Mouse (Mus musculus) liver, postnatal 0 days (tissue): Measurements from ENCODE around the gene Lat2. TPM values are rescaled to one million over a fixed set of nuclear protein-coding genes. Genes with fewer than 3 reads are reported as not detected.

Experiments
- ATAC-seq: fragments of 200-750 bp; cut with Nextera tagmentation; 2 replicates; pipeline ENCODE4 v1.8.0; 2017; ENCODE audit warnings: mild to moderate bottlenecking, moderate library complexity
- DNase-seq: peaks from one replicate; pipeline ENCODE4 v3.0.0-alpha.2; 2016
- H3K27ac ChIP-seq: fragments of 300-500 bp; sonication (generic); 2 replicates; pipeline ENCODE4 v1.5.1; 2014; ENCODE audit warnings: antibody characterized with exemption, moderate library complexity, mild to moderate bottlenecking, low read depth
- H3K27me3 ChIP-seq: fragments of 300-500 bp; sonication (generic); 2 replicates; pipeline ENCODE4 v1.6.1; 2014; ENCODE audit warnings: low read length, control low read depth, mixed read lengths; ENCODE audit not compliant: insufficient read depth
- H3K36me3 ChIP-seq: fragments of 300-500 bp; sonication (generic); replicated peaks from 2 replicates; pipeline ENCODE4 v1.6.1; 2014; ENCODE audit warnings: mild to moderate bottlenecking, control low read depth, low read length, moderate library complexity, mixed read lengths; ENCODE audit not compliant: insufficient read depth
- H3K4me1 ChIP-seq: fragments of 300-500 bp; sonication (generic); 2 replicates; pipeline ENCODE4 v1.6.1; 2014; ENCODE audit warnings: antibody characterized with exemption, mild to moderate bottlenecking, control low read depth; ENCODE audit not compliant: insufficient read depth
- H3K4me2 ChIP-seq: fragments of 300-500 bp; sonication (generic); 2 replicates; pipeline ENCODE4 v1.6.1; 2014; ENCODE audit warnings: low read depth, mild to moderate bottlenecking, low read length, moderate library complexity, mixed read lengths
- H3K4me3 ChIP-seq: fragments of 300-500 bp; sonication (generic); 2 replicates; pipeline ENCODE4 v1.5.1; 2014; ENCODE audit warnings: low read depth, low read length
- H3K9ac ChIP-seq: fragments of 300-500 bp; sonication (generic); replicated peaks from 2 replicates; pipeline ENCODE4 v1.6.1; 2014; ENCODE audit warnings: mild to moderate bottlenecking, moderate library complexity
- H3K9me3 ChIP-seq: fragments of 300-500 bp; sonication (generic); 2 replicates; pipeline ENCODE4 v1.6.1; 2016; ENCODE audit warnings: mild to moderate bottlenecking, control low read depth, low read length, mixed read lengths
- CTCF ChIP-seq: sonication (generic); IDR thresholded peaks from 2 replicates; pipeline ENCODE4 v1.5.1; 2016; ENCODE audit warnings: antibody characterized with exemption, low read depth
- EP300 ChIP-seq: IDR thresholded peaks from 2 replicates; pipeline ENCODE4 v1.6.1; 2016; ENCODE audit warnings: antibody characterized with exemption, low read depth, mild to moderate bottlenecking
- WGBS: fragments of 180-500 bp; shearing (Covaris S2); extraction: QIAGEN DNeasy Blood & Tissue Kit; methylation state at CpG from one replicate; pipeline ENCODE4 v1.1.7; 2014; ENCODE audit not compliant: insufficient replicate concordance; 5-methylcytosine and 5-hydroxymethylcytosine counted together
- polyA plus RNA-seq: library from polyadenylated mRNA; unstranded; fragments of >200 nt; fragmentation: Nextera tagmentation; extraction: Ambion mirVana; gene quantifications from 2 replicates; pipeline ENCODE4 v1.2.1, GENCODE M21; 2015

Gene Lat2
- polyA plus RNA-seq, 1 experiment from 2014 or later: 2.4 TPM

DNA sequence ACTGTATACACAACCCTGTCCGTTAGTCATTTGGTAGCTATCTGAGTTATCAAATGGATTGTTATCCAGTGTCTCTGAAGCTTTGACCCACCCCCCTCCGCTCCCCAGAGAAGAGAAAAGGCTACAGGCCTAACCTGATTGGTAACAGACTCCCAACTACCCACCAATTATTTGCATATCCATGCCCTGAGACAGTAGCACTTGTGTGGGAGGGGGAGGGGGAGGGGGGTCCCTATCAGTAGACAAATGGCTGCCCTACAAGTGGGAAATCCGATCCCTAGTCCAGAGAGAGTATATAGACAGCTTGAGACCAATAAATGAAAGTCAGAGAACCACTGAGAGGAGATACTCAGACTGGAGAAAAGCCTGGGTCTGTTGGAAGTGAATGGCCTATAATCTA, 46.8 kb downstream of the Lat2 start:
- H3K9ac ChIP-seq: no peak overlapping the region; the same call in 1 of the 2 replicates

DNA sequence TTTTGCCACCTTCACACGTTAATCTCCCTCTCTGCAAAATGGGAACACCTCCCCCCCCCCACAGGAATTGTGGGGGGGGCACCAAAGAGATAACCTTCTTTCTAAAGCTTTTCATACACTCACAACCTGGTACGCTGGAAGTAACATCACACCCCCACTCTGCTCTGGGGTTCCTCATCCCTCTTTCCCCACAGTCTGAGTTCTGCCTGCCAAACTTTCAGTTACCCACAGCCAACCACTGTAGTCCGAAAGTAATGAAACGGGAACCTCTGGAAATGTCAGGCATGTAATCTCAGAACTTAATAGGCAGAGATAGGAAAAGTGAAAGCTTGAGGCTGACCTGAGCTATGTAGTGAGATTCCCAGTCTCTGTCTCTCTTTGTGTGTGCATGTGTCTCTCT, 47.4 kb downstream of the Lat2 start:
- Histone ChIP-seq H3K4me2 (no peak overlapping the region), H3K9ac (no peak overlapping the region), H3K4me1 (peaks cover 6% of the 10 kb centered on the region), H3K27me3 (no peaks in the 10 kb centered on the region), H3K9me3 (no peaks in the 10 kb centered on the region), H3K27ac (no peak overlapping the region), H3K4me3 (no peak overlapping the region), H3K36me3 (no peaks in the 10 kb centered on the region)
- no peak for ATAC-seq
- no peak for DNase-seq
- TF ChIP-seq CTCF (no peak), EP300 (no peak)
- 71% methylated on average over 4 of the region's 4 CpGs for WGBS

More for the DNA sequence above, 46.8 kb downstream of the Lat2 start:
- WGBS: 84% methylated on average over 3 of the region's 3 CpGs
- Histone ChIP-seq H3K4me3 (no peak overlapping the region), H3K9me3 (no peaks in the 10 kb centered on the region), H3K27me3 (no peaks in the 10 kb centered on the region), H3K4me1 (peaks cover 12% of the 10 kb centered on the region), H3K4me2 (no peak overlapping the region), H3K36me3 (no peaks in the 10 kb centered on the region), H3K27ac (no peak overlapping the region)
- ATAC-seq (no peak), DNase-seq (no peak)
- TF ChIP-seq CTCF: no peak
- TF ChIP-seq EP300: no peak

DNA sequence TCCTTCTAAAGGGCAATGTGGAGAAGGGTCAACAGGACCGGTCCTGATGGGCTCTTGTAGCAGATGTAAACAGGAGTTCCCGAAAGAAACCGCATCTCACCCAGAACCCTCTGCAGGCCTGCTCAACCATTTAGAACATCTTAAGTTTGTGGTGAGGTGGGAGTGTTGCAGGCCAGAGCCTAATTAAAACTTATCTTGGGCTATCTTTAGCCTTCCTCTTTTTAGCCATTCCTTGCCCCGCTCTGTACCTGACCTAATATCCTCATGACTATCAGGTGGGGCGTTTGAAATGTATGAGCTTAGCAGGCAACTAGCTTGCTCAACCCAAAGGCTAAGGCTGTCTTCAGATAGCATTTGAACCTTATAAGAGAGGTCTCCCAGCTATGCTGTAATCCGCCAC, 49.1 kb downstream of the Lat2 start:
- WGBS: 74% methylated on average over 6 of the region's 6 CpGs
- ATAC-seq (no peak), DNase-seq (no peak)

DNA sequence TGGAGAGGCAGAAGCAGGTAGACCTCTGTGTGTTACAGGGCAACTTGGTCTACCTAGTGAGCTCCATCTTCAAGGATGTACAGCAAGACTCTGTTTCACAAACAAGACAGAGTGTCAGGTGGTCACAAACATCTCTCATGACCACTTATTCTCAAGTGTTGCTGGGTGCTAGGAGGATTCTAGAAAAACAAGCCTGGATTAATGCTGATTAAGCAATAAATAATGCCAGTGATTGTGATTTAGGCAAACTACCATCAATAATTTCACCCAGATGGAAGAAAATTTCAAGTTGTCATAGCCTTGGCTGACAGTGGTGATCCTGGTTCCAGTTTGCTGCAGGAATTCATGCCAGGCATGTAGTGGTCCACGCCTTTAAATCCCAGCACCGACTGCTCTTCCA, 50.6 kb downstream of the Lat2 start:
- Histone ChIP-seq H3K9me3 (no peaks in the 10 kb centered on the region), H3K9ac (no peak overlapping the region), H3K27ac (no peak overlapping the region), H3K4me1 (no peaks in the 10 kb centered on the region), H3K36me3 (no peaks in the 10 kb centered on the region), H3K4me3 (no peak overlapping the region), H3K4me2 (no peak overlapping the region), H3K27me3 (no peaks in the 10 kb centered on the region)
- DNase-seq (no peak), ATAC-seq (no peak)
- 88% methylated on average over 2 of the region's 2 CpGs for WGBS
- TF ChIP-seq CTCF (no peak), EP300 (no peak)

More for the DNA sequence above, 49.1 kb downstream of the Lat2 start:
- no peak overlapping the region for H3K9ac ChIP-seq
- H3K27me3 ChIP-seq: no peaks in the 10 kb centered on the region
- H3K4me1 ChIP-seq: no peaks in the 10 kb centered on the region
- H3K27ac ChIP-seq: no peak overlapping the region
- H3K36me3 ChIP-seq: no peaks in the 10 kb centered on the region
- TF ChIP-seq EP300 (no peak), CTCF (no peak)
- H3K4me2 ChIP-seq: no peak overlapping the region
- H3K4me3 ChIP-seq: no peak overlapping the region
- no peaks in the 10 kb centered on the region for H3K9me3 ChIP-seq

DNA sequence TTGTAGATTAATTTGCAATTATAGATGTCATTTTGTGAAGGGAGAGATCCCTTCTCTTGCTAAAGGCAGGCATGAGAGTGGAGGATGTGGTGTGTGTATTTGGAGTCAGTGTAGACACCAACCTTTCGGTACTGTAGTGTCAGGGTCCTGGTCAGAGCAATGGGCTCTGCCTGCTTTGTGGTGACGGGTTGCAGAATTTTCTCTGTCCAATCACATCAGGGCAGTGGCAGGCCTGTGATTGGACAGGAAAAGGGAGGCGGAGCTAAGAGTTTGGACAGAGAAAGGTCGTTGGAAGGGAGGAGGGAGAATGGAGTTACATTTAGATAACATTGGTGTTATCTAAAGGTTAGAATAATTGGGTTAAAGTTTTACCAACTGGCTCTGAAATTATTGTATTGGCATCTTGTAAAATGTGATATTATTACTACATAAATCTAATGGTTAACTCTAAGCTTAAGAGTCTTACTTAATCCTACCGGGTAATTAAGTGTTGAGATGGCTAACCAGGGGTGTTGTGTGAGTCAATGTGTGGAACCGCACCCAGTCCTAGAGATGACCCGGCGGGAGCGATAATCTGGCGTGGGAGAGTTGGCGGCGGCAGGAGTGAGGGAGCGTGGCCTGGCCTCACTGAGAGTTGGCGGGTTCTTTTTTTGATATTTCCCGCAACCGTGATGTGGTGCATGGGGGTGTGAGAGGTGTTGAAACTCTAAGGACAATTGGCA, 54.2 kb downstream of the Lat2 start:
- no peaks in the 10 kb centered on the region for H3K27me3 ChIP-seq
- no peak overlapping the region for H3K27ac ChIP-seq
- WGBS: 77% methylated on average over 16 of the region's 16 CpGs
- no peak overlapping the region for H3K9ac ChIP-seq
- no peak for ATAC-seq
- no peak for DNase-seq
- TF ChIP-seq CTCF (no peak), EP300 (no peak)
- H3K4me2 ChIP-seq: no peak overlapping the region
- no peaks in the 10 kb centered on the region for H3K4me1 ChIP-seq
- no peaks in the 10 kb centered on the region for H3K9me3 ChIP-seq
- no peaks in the 10 kb centered on the region for H3K36me3 ChIP-seq
- no peak overlapping the region for H3K4me3 ChIP-seq

DNA sequence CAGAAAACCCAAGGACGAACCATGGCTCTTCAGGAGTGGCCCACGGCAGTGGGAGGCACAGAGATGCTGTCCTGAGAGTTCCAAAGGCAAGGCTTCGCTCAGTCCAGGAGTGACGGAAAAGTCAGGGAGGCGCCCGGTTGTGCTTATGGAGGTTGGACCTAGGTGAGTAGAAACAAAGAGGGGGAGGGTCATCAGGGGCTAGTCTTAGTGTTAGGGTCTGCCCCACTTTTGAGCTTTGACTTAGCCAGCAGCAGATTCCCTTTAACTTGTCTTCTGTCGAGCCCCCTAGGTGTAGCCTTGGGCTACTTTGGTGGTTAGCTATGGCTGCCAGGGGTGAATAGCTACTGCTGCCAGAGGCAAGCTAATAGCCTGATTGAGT, 54.8 kb downstream of the Lat2 start, which contains the start of gene Syna:
Gene Syna (minus strand): TSS at position 101 of the 379 bp plus-strand sequence.
- Histone ChIP-seq H3K27ac (no peak within 1 kb of the TSS), H3K4me3 (no peak within 1 kb of the TSS), H3K27me3 (no peaks in the 10 kb centered on the region), H3K9ac (no peak within 1 kb of the TSS), H3K9me3 (no peaks in the 10 kb centered on the region), H3K36me3 (no peaks in the 10 kb centered on the region), H3K4me1 (0 out of 2 replicates have a peak, but pooled peaks cover 3% of the 10 kb centered on the region), H3K4me2 (no peak within 1 kb of the TSS)
- DNase-seq: no peak
- ATAC-seq: no peak
- TF ChIP-seq CTCF: no peak
- TF ChIP-seq EP300: no peak
- WGBS: 92% methylated on average over 7 of the region's 7 CpGs
